Mouse (Mus musculus) embryonic fibroblast, embryonic 13.5 days (primary cell): Measurements from ENCODE around the gene Gpr162.

ENCODE experiments used
- CTCF ChIP-seq: IDR thresholded peaks from 2 replicates; pipeline ENCODE4 v1.5.1; 2011; ENCODE audit warnings: mild to moderate bottlenecking, control low read depth, low read length, moderate library complexity, borderline replicate concordance; ENCODE audit not compliant: insufficient read depth
- POLR2A ChIP-seq: IDR thresholded peaks from 2 replicates; pipeline ENCODE4 v1.6.1; 2011; ENCODE audit warnings: low read depth, mild to moderate bottlenecking, control low read depth, low read length, moderate library complexity

DNA sequence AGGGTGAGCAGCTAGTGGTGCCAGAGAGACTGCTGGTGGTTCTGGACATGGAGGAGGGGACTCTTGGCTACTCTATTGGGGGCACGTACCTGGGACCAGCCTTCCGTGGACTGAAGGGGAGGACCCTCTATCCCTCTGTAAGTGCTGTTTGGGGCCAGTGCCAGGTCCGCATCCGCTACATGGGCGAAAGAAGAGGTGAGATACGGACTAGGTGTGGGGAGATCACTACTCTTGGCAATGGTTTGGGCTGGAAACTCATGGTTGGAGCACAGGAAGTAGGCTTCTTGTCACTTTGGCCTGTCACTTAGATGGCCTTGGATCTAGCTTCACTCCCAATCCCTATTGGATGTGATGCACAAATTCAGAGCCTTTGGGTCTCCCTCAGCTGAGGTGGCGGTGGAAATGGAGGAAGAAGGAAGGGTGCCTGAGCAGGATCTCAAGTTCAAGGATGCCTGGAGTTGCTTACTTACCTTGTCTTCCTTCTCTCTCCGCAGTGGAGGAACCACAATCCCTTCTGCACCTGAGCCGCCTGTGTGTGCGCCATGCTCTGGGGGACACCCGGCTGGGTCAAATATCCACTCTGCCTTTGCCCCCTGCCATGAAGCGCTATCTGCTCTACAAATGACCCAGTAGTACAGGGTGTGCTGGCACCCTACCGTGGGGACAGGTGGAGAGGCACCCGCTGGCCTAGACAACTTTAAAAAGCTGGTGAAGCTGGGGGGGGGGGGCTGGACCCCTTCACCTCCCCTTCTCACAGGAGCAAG lies 53.8 kb downstream of the Gpr162 start:
- no peak for TF ChIP-seq CTCF
- peak; percentile 55; the same call in 1 of the 2 replicates for TF ChIP-seq POLR2A
